Mouse (Mus musculus) embryo, embryonic 11.5 days (tissue): ENCODE measurements around the gene Sf3a3.
"Not testable (repeated sequence)": the region's sequence is repeated elsewhere in the genome, so short reads cannot be mapped to it uniquely, and the experiment has no call there.

Source experiments
- DNase-seq: peaks from one replicate; pipeline ENCODE4 v3.0.0-alpha.2; 2012; ENCODE audit warnings: low read depth, low spot score

Gene Sf3a3

DNA sequence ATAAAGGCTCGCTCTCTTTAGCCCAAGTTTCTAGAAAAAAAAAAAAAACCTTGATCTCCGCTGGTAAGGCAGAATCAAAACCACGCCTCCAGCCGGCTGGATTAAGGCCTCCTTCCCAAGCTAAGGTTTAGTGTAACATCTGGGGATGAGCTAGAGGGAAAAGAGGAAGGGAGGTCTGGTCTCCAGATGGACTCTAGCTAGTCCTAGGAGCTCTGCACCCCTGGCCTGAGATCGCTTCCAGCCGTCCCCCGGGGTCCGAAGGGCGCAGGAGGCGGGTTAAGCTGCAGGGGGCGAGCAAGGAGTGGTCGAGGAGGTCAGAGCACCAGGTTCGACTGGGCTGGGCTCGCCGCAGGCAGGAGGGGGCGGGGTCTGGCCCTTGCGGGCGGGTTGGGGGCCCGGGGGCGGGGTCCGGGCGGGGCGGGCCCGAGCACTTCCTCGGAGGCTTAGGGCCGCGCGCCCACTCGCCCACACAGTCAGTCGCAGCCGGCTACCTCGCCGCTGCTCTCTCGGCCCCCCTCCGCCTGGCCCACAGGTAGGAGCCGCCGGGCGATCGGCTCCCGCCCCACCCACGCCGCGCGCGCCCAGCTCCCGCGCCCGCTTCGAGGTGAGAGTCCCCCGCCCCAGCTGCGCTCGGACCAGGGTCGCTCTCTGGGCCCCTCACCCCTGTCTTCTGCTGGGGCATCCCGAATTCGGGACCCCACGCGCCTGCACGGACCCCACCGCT is 14.2 kb upstream of the Sf3a3 start, which contains the start of gene Fhl3:
Fhl3 (plus strand) TSS at position 454 of the 724 bp plus-strand sequence.
- no peak for DNase-seq

DNA sequence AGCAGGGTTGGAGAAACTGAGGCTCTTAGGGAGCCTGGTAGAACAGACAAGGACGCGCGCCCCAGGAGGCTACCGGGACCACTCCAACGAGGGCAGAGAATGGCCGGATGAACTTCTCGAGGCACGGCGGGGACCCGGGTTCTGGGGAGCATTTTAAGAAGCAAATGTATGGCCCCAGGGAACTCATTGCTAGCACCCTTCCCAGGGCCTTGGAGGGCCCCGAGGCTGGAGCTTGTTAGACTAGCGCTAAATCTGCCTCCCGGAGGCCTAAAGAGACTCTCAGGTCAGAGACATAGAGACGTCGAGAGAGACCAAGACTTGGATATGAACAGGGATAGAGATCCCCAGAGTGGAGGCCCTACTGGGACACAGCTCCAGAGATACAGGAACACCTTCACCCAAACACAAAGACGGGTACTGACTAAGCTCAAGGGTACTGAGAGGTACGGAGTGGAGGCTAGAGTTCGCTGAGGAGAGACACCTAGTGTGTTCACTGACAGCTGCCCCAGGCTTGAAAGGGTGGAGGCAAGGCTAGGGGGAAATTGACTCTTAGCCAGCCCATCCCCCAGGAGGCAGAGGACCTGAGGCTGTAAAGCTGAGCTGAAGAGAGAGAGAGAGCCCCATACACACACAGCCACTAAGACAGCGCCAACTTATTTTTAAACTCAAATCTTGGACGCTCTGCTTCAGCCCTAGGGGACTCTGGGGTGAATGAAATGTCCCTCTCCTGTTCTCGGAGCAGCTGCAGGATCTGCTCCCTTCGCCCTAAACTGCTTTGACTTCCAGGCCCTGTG is 13.3 kb upstream of the Sf3a3 start:
- DNase-seq = no peak

DNA sequence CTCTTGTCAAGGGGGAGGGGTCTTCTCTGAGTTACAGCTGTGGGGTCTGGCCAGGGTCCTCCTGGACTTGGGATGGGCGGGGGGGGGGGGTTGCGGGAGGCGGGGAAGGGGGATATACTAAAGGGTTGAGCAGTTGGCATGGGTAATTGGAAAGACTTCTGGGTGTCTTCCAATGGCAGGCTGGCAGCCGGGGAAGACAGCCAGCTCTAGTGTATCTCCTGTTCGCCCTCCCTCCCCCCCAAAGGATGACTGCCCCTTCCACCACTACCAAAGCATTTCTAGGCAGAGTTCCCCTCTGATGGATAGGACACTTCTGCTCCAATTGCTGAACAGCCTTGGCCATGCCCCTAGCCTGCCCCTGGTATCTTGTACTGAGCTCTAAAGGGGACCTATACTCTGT is 12.7 kb upstream of the Sf3a3 start:
- DNase-seq = no peak

DNA sequence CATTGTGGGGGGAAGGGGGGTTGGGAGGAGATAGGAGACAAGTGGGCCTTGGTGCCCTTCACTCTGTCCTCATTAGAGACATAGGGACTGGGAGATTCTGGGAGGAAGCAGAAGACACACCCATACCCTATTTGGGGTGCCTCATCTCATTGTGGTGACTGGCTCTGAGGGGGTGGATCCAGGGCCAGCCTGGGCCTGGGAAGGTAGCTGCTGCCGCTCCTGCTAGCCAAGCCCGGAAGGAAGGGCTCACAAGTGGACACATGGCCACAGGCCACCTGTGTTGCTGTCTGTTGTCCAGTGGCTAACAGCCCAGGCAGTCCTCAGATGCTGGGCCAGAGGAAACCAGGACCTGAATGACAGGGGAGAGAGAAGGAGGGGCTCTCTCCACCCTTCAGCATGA is 11.2 kb upstream of the Sf3a3 start:
- DNase-seq = no peak

DNA sequence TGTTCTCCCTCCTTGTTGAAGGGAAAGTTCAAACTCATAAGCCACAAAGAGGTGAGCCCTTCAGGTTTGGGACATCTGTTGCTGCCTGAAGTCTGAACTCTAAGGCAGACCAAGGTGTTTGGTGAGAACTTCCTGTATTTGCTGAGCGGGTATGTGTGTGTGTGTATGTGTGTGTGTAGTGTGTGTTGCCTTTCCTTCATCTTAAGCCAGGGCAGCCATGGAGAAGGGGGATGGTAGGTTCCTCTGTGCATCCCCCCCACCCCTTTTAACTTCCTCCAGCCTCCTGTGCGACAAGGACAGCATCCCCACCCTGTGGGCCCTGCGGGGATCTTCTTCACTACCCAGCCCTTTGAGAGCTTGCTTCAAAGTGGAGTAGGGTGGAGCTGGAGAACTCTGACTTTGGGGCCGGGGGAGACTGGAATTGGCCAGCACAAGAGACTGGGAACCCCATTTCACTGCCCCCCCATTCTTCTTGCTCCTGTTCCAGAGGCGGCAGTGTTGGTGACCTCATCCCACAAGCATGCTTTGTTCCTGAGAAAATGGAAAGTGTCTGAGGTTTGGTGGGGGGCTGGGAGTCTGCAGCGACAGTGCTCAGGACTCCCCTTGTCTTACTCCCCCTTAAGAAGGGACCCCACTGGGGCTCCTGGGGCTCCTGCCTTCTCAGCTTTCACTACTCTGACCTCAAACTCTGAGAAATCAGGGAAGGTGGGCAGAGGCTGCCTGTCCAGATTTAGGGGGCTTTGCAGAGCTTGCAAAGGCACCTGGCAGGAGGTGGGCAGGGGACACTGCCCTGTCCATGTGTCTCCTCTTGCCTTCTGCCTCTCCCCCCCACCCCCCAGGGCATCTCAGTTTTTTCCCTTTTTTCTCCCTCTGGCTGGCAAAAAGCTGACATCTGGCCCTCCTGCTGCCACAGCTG is 10.4 kb upstream of the Sf3a3 start:
- no peak for DNase-seq

DNA sequence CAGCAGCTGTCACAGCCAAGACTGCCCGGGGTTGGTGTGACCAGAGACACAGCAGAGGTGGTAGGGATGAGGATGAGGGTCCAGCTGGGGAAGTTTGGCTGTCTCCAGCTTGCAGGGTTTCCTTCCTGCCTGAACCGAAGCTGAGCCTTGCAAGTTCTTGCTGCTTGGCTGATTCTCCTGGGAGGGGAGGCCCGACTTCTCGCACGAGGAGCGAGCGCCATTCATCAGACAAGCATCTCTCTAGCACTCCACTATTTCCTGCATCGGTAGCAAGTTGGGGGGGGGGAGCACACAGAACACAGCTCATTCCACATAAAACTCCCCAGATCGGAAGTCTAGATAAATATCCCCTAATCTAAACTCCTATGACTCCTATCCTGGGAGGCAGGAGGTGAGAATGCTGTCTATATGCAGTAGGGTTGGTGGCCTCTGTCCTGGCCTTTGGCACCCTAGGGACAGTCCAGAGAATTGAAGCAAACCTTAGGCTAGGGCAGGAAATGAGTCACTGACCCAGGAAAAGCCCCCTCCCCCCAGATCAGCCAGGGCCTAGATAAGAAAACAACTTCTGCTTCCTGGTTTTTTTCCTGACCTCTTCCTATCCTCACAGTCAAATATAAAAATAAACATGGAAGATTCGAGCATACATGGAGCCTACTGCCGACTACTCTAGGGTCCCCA is 9.6 kb upstream of the Sf3a3 start:
- DNase-seq = no peak

DNA sequence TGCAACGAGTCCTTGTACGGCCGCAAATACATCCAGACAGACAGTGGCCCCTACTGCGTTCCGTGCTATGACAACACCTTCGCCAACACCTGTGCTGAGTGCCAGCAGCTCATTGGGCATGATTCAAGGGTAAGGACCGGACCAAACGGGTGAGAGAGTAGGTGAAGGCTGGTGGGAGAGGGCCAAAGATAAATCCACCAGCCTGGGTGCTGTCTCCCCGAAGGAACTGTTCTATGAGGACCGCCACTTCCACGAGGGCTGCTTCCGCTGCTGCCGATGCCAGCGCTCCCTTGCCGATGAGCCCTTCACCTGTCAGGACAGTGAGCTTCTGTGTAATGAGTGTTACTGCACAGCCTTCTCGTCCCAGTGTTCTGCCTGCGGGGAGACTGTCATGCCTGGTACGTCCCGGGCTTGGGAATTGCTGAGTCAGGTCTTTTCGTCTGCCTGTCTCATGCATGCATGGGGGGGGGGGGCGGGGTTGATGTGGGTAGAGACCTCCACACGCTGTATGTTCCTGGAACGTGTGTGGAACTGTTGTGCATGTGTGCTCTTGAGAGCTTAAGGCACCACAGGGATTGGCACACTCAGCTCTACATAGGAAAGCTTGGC is 8.8 kb upstream of the Sf3a3 start:
- no peak for DNase-seq

DNA sequence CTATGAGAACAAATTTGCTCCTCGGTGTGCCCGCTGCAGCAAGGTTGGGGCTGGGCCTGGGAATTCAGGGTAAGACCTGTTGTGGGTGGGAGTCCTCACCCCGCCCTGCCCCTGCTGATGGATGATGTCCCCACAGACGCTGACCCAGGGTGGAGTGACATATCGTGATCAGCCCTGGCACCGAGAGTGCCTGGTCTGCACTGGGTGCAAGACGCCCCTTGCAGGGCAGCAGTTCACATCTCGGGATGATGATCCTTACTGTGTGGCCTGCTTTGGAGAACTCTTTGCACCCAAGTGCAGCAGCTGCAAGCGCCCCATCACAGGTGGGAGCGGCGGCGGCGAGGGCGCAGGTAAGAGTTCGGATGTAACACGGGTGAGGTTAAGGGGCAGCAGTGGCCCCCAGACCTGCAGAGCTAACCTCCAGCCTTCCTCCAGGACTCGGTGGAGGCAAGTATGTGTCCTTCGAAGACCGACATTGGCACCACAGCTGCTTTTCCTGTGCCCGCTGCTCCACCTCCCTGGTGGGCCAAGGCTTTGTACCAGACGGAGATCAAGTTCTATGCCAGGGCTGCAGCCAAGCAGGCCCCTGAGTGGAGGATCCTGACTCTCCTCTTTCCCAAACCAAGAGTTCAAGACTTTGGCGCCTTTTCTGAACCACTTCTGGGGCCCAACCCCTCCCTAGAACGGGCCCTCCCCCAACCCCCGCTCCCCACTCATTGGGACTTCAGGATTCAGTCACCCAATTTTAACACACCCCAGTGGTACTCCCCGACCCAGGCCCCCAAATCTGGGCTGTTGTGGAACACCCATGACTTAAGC is 7.0 kb upstream of the Sf3a3 start:
- not testable (repeated sequence) for DNase-seq

DNA sequence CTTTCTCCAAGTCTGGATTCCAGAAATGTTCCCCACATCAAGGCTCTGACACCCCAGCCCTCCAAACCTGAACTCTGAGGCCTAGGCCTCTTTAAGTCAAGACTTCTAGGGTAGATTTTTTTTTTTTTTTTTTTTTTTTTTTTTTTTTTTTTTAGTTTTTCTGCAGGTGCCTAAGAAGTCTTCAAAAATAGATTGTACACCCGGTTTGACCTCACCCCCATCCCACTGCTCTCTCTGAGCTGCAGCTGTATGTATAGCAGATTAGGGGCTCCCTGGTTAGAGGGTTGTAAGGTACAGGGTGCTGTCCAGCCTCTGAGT is 6.4 kb upstream of the Sf3a3 start:
- not testable (repeated sequence) for DNase-seq

DNA sequence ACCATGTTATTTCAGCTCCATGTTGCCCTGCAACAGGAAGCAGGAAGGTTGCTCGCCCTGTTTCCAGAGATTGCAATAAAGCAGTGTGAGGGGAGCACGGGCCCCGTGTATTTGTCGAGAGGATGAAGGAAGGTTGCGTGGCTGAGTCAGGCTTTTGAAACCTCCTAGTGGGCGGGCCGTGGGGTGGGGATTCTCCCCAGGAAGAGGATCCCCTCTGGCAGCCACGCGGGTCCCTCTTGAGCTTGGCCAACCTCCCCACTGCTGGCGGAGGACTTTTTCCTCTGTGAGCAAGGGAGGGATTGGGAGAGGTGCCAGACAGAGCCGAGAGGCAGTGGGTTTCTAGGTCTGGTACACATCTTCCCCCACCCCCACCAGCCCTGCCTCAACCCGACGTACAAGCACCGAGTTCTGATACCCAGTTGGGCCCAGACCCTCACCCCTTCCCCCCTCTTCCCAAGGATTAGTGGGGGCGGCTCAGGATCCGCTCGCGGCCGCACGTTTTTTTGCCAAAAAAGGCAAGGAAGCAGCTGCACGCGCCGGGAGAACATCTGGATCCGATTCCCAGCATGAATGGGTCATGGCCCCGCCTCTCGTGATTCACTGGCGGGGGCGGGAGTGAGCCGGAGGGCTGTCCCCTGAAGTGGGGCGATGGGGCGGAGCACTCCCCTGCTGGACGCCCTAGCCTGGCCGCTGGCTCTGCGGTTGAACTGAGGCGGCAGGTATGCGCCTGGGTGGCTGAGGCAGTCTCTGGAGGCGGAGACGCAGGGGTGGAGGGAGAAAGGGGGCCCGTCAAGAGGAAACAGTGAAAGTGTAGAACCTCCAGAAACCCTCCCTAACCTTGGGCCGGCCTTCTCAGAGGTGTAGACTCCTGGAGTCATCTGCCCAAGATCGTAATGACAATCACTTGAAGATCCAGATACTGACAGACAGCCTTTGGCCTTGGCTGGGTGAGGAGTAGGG is 5.8 kb upstream of the Sf3a3 start:
- peak; percentile 87 for DNase-seq

DNA sequence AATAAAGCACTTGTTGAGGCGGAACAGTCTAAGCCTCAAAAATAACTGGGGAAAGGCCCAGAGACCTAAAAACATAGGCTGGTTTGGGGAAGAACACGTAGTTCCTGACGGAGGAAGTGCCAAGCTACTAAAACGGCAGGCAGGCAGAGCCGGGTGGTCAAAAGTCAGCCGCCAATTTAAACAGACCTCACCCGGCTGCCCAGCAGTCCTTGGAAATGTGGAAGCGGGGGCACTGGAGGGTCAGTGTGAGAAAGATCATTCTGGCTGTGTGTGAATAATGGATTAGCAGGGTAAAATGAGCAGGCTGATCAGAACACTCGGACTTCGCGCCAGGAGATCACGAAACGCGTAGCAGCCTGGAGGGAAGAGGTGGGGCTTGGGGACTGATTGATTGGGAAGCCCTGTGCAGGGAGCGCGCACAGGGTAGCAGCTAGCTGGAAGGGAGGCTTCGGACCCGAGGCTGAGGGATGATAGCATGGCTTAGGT is 4.6 kb upstream of the Sf3a3 start:
- no peak for DNase-seq

DNA sequence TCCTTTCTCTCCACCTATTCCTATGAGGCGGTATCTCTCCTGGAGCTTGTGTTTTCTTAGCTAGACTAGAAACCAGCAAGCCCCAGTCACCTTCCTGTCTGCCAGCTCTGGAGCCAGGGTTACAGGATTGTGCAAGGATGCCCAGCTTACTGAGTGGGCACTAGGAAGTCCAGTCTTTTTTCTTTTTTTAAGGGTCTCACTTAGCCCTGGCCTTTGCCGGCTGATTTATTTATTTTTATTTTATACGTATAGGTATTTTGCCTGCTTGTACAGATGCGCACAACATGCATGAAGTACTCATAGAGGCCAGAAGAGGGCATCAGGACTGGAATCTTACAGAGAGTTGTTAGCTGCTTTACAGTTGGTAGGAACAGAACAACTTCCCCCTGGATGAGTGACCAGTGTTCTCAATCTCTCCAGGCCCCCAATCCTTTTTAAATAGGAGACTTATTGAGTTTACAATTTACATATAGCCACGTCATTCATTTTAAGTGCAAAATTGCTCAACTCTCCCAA is 3.7 kb upstream of the Sf3a3 start:
- no peak for DNase-seq

DNA sequence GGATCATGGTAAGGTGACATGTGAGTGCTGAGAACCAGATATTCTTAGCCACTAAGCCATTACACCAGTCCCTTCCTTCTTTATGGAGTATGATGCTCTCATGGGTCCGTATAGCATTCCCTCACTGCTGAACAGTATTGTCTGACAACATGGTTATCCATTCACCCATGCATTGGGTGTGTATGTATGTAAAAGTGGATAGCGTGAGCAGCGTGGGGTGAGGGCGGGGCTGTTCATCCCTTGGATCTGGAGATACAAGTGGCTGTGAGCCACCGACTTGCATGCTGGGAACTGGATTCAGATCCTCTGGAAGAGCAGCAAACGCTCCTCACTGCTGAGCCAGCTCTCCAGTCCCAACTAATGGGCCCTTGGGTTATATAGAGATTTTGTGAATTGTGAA is 2.0 kb upstream of the Sf3a3 start:
- DNase-seq = no peak

DNA sequence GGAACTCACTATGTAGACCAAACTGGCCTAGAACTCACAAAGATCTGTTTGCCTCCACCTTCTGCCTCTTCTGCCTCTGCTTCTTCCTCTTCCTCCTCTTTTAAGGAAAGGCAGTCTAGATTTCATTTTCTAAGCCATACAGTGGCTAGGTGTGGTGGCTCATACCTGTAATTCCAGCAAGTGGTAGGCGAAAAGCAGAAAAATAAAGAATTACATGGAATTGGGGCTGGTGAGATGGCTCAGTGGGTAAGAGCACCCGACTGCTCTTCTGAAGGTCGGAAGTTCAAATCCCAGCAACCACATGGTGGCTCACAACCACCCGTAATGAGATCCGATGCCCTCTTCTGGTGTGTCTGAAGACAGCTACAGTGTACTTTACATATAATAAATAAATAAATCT is 726 bp upstream of the Sf3a3 start:
- DNase-seq = not testable (repeated sequence)

DNA sequence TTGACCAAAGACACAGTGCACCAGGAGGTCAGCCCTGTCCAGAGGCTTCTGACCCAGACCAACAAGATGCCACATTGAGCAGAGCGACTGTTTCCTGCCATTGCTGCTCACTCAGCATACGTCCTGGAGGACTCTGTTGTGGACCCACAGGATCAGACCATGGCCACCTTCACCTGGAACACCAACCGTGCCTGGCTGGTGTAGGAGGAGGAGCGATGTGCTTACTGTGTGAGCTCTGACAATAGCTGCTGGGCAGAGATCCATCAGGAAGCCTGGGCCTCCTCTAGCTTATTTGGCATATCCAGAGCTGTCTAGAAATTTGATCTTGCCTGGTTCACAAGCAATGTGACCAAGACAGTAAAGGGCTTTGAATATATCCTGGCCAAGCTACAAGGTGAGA is 4.5 kb downstream of the Sf3a3 start:
- DNase-seq = no peak

DNA sequence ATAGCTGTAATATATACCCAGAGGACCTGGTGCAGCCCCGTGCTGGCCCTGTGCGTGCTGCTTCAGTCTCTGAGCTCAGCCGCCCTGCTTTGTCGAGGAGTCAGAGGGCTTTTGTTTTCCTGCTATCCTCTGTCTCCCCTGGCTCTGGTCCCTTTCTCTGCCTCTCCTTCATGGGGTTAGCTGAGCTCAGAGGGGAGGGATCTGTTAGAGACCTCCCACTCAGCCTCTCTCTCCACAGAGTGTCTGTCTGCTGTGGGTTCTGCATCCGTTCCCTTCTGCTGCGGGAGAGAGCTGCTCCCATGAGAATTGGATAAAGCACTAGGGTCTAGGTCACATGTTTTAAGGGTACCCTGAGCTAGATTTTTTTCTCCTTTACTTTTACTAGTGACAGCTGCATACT is 11.5 kb downstream of the Sf3a3 start:
- no peak for DNase-seq

DNA sequence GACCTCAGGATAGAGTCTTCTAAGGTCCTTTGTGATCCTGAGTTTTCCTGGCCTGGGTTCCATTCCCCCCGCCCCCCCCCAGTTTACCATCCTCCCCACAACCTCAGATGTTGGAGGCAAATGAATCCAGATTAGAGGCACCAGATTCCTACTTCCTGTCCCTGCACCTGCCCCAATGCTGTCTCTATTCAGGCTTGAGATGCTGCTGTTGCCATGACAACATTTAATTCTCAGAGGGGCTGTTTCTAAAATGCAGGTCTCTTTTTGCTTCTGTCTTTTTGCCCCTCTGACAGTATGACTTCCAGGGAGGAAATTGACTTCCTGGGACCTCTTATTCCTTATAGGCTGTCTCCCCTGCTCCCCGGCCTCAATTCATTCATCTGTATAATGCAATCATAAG is 22.4 kb downstream of the Sf3a3 start:
- no peak for DNase-seq

DNA sequence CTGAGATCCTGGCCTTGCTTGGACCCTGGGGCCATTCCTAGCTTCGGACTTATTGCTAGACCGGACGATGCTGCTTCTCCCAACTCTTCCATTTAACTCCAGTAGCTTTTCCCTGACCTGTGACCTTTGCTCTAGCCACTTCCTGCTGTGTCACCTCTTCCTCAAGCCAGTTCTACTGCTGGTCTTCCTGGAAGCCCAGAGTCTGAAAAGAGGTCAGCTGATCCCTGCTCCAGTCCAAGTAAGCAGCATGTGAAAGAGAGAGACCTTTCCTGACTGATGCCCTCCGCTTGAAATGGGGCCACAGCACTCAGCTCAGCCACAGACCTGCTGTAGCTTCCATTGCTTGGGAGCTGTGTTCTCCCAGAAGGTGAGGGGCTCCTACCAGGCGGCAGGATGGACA is 22.9 kb downstream of the Sf3a3 start:
- DNase-seq = no peak

DNA sequence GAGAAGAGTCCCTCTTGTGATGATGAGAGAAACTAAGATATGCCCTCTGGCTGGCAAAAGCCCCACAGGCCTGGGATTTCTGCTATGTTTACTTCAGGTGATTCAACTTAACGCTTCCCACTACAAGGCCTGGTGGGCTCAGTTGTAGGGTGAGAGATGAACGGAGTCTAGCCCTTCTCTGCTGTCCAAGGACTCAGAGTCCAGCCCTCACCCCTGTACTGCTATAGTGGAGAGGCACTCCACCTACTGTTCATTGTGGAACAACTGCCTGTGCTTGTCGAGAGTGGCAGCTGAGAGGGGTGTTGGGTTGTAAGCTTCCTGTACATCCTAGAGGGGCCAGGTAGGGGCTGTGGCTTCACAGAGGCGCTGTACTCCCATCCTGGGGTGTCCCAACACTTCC is 23.4 kb downstream of the Sf3a3 start:
- no peak for DNase-seq
